Mouse (Mus musculus): ENCODE data around the gene Rtl8a. TPM values are rescaled to one million over a fixed set of nuclear protein-coding genes. Genes with fewer than 3 reads are reported as not detected.

The Rtl8a gene
- 10 to 100 TPM; 28.2 to 30.8 TPM for polyA plus RNA-seq (2017; shearing (Covaris generic))

DNA sequence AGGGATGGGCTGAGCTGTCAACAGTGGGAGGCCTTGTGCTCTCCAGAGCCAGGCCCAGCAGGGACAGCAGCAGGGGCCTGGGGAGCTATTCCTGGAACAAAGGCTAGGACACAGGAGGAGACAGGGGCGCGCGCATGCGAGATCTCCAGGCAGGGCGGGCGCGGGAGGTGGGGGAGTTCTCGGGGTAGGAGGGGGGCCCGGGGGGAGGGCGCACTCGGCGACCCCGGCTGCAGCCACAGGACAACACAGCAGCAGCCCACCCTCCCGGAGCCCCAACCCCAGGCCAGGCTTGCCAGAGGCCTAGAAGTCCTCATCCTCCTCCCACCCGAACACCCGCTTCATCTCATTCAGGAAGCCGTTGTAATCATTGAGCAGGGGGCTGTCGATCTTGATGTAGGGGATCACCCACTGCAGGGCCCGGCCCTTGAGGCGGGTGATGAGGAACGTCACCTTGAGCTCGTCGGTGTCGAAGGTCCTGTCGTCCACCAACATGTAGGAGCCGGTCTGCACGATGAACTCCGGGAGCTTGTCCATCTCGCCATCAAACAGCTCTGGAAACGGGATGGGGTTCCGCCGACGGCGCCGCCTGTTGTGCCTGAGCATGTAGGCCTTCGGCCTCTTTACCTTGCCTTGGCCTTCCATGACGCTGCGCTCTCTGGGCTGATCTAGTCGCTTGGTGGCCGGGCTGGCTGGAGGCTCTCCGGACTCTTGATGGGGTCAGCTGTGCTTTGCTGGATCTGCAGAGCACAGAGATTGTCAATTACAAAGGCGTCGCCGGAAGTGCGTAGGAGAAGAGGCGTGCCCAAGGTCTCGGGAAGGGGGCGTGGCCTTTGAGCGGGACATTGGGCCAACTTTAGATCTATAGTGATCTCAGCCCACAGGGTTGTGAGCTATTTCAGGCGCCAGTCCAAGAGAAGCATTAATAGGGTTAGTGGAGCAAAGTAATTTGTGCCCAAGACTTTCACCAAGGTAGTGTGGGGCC, at the start of gene Rtl8a:
Gene Rtl8a (minus strand): TSS at position 703 of the 982 bp plus-strand sequence.

DNA sequence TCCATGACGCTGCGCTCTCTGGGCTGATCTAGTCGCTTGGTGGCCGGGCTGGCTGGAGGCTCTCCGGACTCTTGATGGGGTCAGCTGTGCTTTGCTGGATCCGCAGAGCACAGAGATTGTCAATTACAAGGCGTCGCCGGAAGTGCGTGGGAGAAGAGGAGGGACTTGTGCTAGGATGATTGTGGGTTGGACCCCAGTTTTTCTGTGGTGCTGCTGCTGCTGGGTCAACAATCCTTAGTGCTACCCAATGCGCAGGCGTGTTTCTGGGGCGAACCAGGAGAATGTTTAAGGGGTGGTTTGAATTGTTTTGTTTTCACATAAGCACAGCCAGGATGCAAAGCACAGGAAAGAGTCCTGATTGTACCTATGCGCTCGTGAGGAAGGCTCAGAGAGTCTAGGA, 26.8 kb upstream of the Rtl8a start, which contains the start of gene Rtl8b:
Gene Rtl8b (minus strand): TSS at position 115 of the 400 bp plus-strand sequence.

DNA sequence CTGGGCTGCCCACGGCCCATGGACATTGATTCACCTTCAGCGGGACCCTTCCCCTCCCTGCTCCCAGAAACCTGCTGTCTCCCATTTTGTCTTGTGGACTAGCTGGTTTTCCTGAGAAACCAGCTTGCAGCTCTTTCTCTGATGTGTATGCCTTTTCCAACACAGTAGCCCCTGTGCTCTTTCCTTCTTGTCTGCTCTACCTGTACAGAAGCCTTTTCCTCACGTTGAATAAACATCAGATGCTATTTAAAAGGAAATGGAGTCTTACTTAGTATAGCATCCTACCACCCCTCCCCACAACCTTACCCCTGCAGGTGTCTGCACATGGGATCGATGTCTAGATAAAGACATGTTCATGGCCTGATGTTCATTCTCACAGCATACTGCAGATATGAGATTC, 34.6 kb downstream of the Rtl8a start, which contains the start of gene Gm14597:
Gene Gm14597 (minus strand): TSS at position 101 of the 400 bp plus-strand sequence.

DNA sequence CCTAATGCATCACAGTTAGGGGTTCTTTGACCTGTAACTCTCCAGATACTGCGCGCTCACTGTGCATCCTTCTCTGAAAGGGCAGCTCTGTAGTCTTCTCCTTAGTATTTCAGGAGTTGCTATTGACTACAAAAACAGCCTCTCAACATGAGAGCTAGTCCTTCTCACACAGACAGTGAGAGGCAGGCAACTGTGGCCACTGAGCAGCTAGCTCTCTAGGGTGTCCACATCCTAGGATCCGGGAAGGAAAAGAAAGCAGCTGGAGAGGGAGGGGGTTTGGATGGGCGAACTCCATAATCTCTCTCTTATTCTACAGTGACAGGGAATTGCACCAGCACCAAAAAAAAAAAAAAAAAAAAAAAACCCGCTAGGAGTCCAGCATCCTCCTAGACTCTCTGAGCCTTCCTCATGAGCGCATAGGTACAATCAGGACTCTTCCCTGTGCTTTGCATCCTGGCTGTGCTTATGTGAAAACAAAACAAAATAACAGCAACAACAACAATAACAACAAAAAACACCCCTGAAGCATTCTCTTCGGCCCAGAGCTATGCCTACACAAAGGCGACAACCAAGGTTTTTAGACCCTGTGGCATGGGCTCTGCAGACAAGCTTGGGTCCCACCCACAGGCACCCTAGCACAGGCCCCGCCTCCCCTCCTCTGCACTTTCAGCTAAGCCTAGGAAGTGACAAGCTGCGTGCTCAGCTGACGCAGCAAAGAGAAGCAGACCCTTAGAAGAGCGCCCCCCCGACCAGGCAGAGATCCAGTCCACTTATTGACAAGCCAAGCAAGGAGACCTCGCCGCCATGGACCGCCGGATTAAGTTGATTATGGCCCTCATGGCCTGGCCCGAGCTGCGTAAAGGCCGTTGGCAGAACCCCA, 36.0 kb downstream of the Rtl8a start, which contains the start of gene Rtl8c:
Gene Rtl8c (plus strand): TSS at position 791 of the 880 bp plus-strand sequence.

Other genes with a start within 250 kb of the Rtl8a start
- under 1 TPM in 1 of 2 experiments, not detected in 1; 0.35 TPM for gene Etd, start 208.8 kb downstream of the Rtl8a start, polyA plus RNA-seq (2017; shearing (Covaris generic))
- gene Rtl8c, start 35.6 kb downstream of the Rtl8a start, polyA plus RNA-seq (2017; shearing (Covaris generic)), result 10 to 100 TPM; 23.0 to 37.9 TPM
- gene Gm14597, start 34.7 kb downstream of the Rtl8a start, polyA plus RNA-seq (2017; shearing (Covaris generic)), result not detected
- gene Rtl8b, start 26.7 kb upstream of the Rtl8a start, polyA plus RNA-seq (2017; shearing (Covaris generic)), result 10 to 100 TPM; 22.5 to 25.8 TPM
- under 1 TPM in 1 of 2 experiments, not detected in 1; 0.14 TPM for gene 4930502E18Rik, start 81.1 kb upstream of the Rtl8a start, polyA plus RNA-seq (2017; shearing (Covaris generic))
- gene 1700013H16Rik, start 114.1 kb upstream of the Rtl8a start, polyA plus RNA-seq (2017; shearing (Covaris generic)), result not detected
- not detected for gene Zfp36l3, start 132.7 kb upstream of the Rtl8a start, polyA plus RNA-seq (2017; shearing (Covaris generic))
- gene Xlr, start 154.0 kb upstream of the Rtl8a start, polyA plus RNA-seq (2017; shearing (Covaris generic)), result 1 to 10 TPM; 3.3 to 4.1 TPM